Mouse (Mus musculus) MEL (cell line): ENCODE data around the gene Ino80d. TPM values are rescaled to one million over a fixed set of nuclear protein-coding genes. Genes with fewer than 3 reads are reported as not detected.
A peak's percentile ranks its signal among the peaks of the same experiment; 100 is the strongest.

ENCODE experiments used
- DNase-seq: peaks from one replicate; pipeline ENCODE4 v3.0.0; 2011; ENCODE audit warnings: low read depth, low spot score
- H3K27ac ChIP-seq: 2 replicates; pipeline ENCODE4 v1.5.1; 2012; ENCODE audit warnings: low read depth, mild to moderate bottlenecking, control low read depth, low read length, moderate library complexity; ENCODE audit not compliant: control insufficient read depth
- H3K27me3 ChIP-seq, 2 experiments: fragments of 150-350 bp in 1 of 2; sonication (generic) in 1 of 2; 2 replicates each; pipeline ENCODE4 v1.6.1; 2012; ENCODE audit warnings: low read length in 2 of 2, mild to moderate bottlenecking in 2 of 2, improper control_type of control experiment in 1 of 2, moderate library complexity in 1 of 2; ENCODE audit not compliant: insufficient read depth in 2 of 2, control insufficient read depth in 1 of 2
- H3K36me3 ChIP-seq, 2 experiments: 2 replicates each; pipeline ENCODE4 v1.6.1; 2012 to 2014; ENCODE audit warnings: low read length in 2 of 2, improper control_type of control experiment in 1 of 2, inconsistent platforms in 1 of 2, mild to moderate bottlenecking in 1 of 2; ENCODE audit not compliant: insufficient read depth in 2 of 2, control insufficient read depth in 1 of 2
- H3K4me1 ChIP-seq, 2 experiments: fragments of 150-350 bp in 1 of 2; sonication (generic) in 1 of 2; 2 replicates each; pipeline ENCODE4 v1.6.1; 2012; ENCODE audit warnings: low read length in 2 of 2, improper control_type of control experiment in 1 of 2, mild to moderate bottlenecking in 1 of 2; ENCODE audit not compliant: insufficient read depth in 2 of 2, control insufficient read depth in 1 of 2
- H3K4me3 ChIP-seq, 2 experiments: fragments of 150-350 bp in 1 of 2; sonication (generic) in 1 of 2; 2 replicates each; pipeline ENCODE4 v1.5.1; 2012; ENCODE audit warnings: low read depth in 2 of 2, low read length in 2 of 2, mild to moderate bottlenecking in 2 of 2, moderate library complexity in 2 of 2, control low read depth in 1 of 2, improper control_type of control experiment in 1 of 2; ENCODE audit not compliant: control insufficient read depth in 1 of 2, insufficient read depth in 1 of 2
- H3K79me2 ChIP-seq: 2 replicates; pipeline ENCODE4 v1.6.1; 2012; ENCODE audit warnings: mild to moderate bottlenecking, low read length, moderate library complexity; ENCODE audit not compliant: control insufficient read depth, poor library complexity, insufficient read depth
- H3K9ac ChIP-seq: 2 replicates; pipeline ENCODE4 v1.6.1; 2012; ENCODE audit warnings: low read depth, mild to moderate bottlenecking, control low read depth, low read length, moderate library complexity; ENCODE audit not compliant: control insufficient read depth, poor library complexity, severe bottlenecking
- H3K9me3 ChIP-seq: fragments of 150-350 bp; sonication (generic); replicated peaks from 2 replicates; pipeline ENCODE4 v1.6.1; 2012; ENCODE audit warnings: mild to moderate bottlenecking, low read length, improper control_type of control experiment, moderate library complexity; ENCODE audit not compliant: insufficient read depth
- ELF1 ChIP-seq: IDR thresholded peaks from 2 replicates; pipeline ENCODE4 v1.6.1; 2014; ENCODE audit warnings: low read depth, mild to moderate bottlenecking, inconsistent platforms, low read length, improper control_type of control experiment, moderate library complexity
- EP300 ChIP-seq, 2 experiments: IDR thresholded peaks; 2 replicates each; pipeline ENCODE4 v1.6.1; 2011; ENCODE audit warnings: improper control_type of control experiment in 2 of 2, low read length in 2 of 2, low read depth in 1 of 2, mild to moderate bottlenecking in 1 of 2
- JUND ChIP-seq: IDR thresholded peaks from 2 replicates; pipeline ENCODE4 v1.6.1; 2011; ENCODE audit warnings: low read depth, mild to moderate bottlenecking, improper control_type of control experiment, low read length
- MAZ ChIP-seq: IDR thresholded peaks from 2 replicates; pipeline ENCODE4 v1.6.1; 2012; ENCODE audit warnings: low read depth, mild to moderate bottlenecking, inconsistent platforms, low read length, improper control_type of control experiment
- MYB ChIP-seq: IDR thresholded peaks from 2 replicates; pipeline ENCODE4 v1.6.1; 2011; ENCODE audit warnings: mild to moderate bottlenecking, low read depth, low read length, improper control_type of control experiment
- MYC ChIP-seq: IDR thresholded peaks from 2 replicates; pipeline ENCODE4 v1.6.1; 2011; ENCODE audit warnings: low read depth, mild to moderate bottlenecking, low read length, improper control_type of control experiment, moderate library complexity
- NELFE ChIP-seq: IDR thresholded peaks from 2 replicates; pipeline ENCODE4 v1.6.1; 2011; ENCODE audit warnings: low read depth, low read length, improper control_type of control experiment
- NRF1 ChIP-seq: IDR thresholded peaks from 2 replicates; pipeline ENCODE4 v1.6.1; 2014; ENCODE audit warnings: low read depth, mild to moderate bottlenecking, inconsistent platforms, low read length, improper control_type of control experiment, moderate library complexity; ENCODE audit not compliant: poor library complexity, insufficient read depth, severe bottlenecking
- RAD21 ChIP-seq: IDR thresholded peaks from 2 replicates; pipeline ENCODE4 v1.6.1; 2011; ENCODE audit warnings: mild to moderate bottlenecking, low read depth, low read length, improper control_type of control experiment
- RCOR1 ChIP-seq: IDR thresholded peaks from 2 replicates; pipeline ENCODE4 v1.6.1; 2012; ENCODE audit warnings: low read depth, mild to moderate bottlenecking, inconsistent platforms, low read length, improper control_type of control experiment
- SIN3A ChIP-seq: IDR thresholded peaks from 2 replicates; pipeline ENCODE4 v1.6.1; 2012; ENCODE audit warnings: low read length, improper control_type of control experiment, inconsistent platforms
- TBP ChIP-seq: IDR thresholded peaks from 2 replicates; pipeline ENCODE4 v1.8.0; 2011; ENCODE audit warnings: low read depth, low read length, improper control_type of control experiment
- ZNF384 ChIP-seq: IDR thresholded peaks from 2 replicates; pipeline ENCODE4 v1.6.1; 2012; ENCODE audit warnings: low read depth, mild to moderate bottlenecking, inconsistent platforms, low read length, improper control_type of control experiment
- polyA plus RNA-seq, 2 experiments: library from polyadenylated mRNA; stranded (reverse) in 1 of 2; unstranded in 1 of 2; fragments of >175 nt in 1 of 2; fragments of >200 nt in 1 of 2; gene quantifications; 2 replicates each; pipeline versions ENCODE4 v1.2.1 to v1.2.4; 2012; ENCODE audit warnings: low replicate concordance in 2 of 2, low read depth in 1 of 2; ENCODE audit not compliant: insufficient read length in 2 of 2, insufficient read depth in 1 of 2, missing spikeins in 1 of 2
- total RNA-seq: library from RNA; depleted of rRNA; stranded (reverse); fragments of 300-350 nt; gene quantifications from 2 replicates; pipeline ENCODE4 v1.2.3, GENCODE M21; 2012

Ino80d gene
- total and polyA plus RNA-seq, 3 experiments, result 4.0 to 5.8 TPM; not detected in 1

GRCm38 (mm10) chr1:63113274-63114135 lies 962 bp downstream of the Ino80d start (continued):
- no peak for TF ChIP-seq RCOR1
- no peak for TF ChIP-seq MAZ
- TF ChIP-seq SIN3A, result peak; percentile 22; the same call in 1 of the 2 replicates
- TF ChIP-seq NRF1, result no peak
- TF ChIP-seq, all 39 proteins: peak for 8

GRCm38 (mm10) chr1:63112865-63113261 lies 1.6 kb downstream of the Ino80d start:
- H3K27ac ChIP-seq, result peak overlapping the region; percentile 83
- peaks cover 71% of the 10 kb centered on the region for H3K79me2 ChIP-seq
- peak overlapping the region; percentile 68 to 99 for H3K4me3 ChIP-seq
- H3K4me1 ChIP-seq, result peaks cover 4 to 11% of the 10 kb centered on the region in 2 experiments
- no peaks in the 10 kb centered on the region for H3K27me3 ChIP-seq
- DNase-seq, result peak; percentile 69
- TF ChIP-seq MAZ (no peak), MYB (no peak), NELFE (no peak), MYC (no peak), EP300 (IDR thresholded peaks at IDR 0.05; ENCODE audit: low read depth in 1 of 2, low read length in 2 of 2) (no peak), SIN3A (0 out of 2 replicates have a peak, but pooled peaks have one; percentile 40), JUND (no peak)
- TF ChIP-seq, all 39 proteins: peak for 1
- Histone ChIP-seq H3K36me3 (peaks cover 0 to 15% of the 10 kb centered on the region in 2 experiments; a peak in 3 of 4 replicates), H3K9ac (peak overlapping the region; percentile 99), H3K9me3 (no peaks in the 10 kb centered on the region)

- H3K36me3 ChIP-seq, result peaks cover 0 to 16% of the 10 kb centered on the region in 2 experiments; a peak in 3 of 4 replicates
- TF ChIP-seq NRF1, result no peak
- TF ChIP-seq TBP, result no peak
- no peak for TF ChIP-seq ELF1
- no peak for TF ChIP-seq RAD21
- peak; percentile 63; the same call in 1 of the 2 replicates for TF ChIP-seq ZNF384
- TF ChIP-seq, all 39 proteins: peak for 1
- H3K9ac ChIP-seq, result peak overlapping the region; percentile 99
- H3K79me2 ChIP-seq, result peaks cover 74% of the 10 kb centered on the region
- DNase-seq, result no peak
- H3K4me3 ChIP-seq, result peak overlapping the region; percentile 68 to 99
- H3K27ac ChIP-seq, result peak overlapping the region; percentile 83
- no peaks in the 10 kb centered on the region for H3K9me3 ChIP-seq
- no peaks in the 10 kb centered on the region for H3K27me3 ChIP-seq
- H3K4me1 ChIP-seq, result peaks cover 2 to 14% of the 10 kb centered on the region in 2 experiments; a peak in 3 of 4 replicates
Observed at GRCm38 (mm10) chr1:63112151-63112864, 2.2 kb downstream of the Ino80d start.
